Mouse (Mus musculus): ENCODE data around the gene Myo15b. TPM values are rescaled to one million over a fixed set of nuclear protein-coding genes. Genes with fewer than 3 reads are reported as not detected.

Gene Myo15b
- total RNA-seq, 2 experiments from 2014 or later = 0.13 to 0.17 TPM

GRCm38 (mm10) chr11:115898886-115899285, 40.7 kb downstream of the Myo15b start:
- DNase-seq (ENCODE audit: low spot score in 2 of 2) = peak; percentile 42 to 78
- intact Hi-C loops (cut with DNase I) = no loop called here

DNA sequence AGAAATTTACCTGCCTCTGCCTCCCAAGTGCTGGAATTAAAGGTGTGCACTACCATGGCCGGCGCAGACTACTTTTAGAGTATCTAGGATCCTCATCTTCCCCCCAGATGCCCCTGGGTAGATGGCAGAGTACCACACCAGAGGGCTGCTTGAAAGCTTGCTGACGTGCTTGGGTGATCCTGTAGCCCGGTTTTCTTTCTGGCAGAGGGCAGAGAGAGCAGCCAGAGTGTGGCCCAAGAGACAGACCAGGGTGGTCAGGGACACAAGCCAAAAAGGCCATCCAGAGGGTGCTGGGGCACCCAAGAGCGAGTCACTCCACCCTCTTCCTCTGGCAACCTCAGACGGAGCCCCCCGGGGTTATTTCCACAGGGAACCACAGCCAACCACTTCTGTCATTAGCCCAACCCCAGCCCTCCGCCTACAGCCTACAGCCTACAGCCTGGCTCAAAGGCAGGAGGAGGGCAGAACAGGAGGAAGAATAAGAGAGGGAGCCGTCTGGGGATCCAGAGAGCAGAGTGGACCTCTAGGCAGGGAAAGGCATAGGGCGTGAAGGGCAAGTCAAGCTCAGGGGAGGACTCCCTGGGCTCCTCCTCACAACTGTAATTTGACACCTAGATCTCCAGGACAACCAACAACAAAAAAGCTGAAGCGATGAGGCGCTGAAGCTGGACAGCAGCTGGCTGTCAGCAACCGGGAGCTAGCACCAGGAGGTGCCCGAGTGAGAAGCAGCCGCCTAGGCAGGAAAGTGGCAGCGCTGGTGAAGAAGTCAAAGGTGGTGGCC, 41.5 kb downstream of the Myo15b start, which contains the start of gene Smim5:
TSS of gene Smim5 (plus strand) at position 481 of the 781 bp plus-strand sequence.
- no peak for DNase-seq (ENCODE audit: low spot score in 2 of 2)
- intact Hi-C loops (cut with DNase I) = no loop called here

- intact Hi-C loops (cut with DNase I) = no loop called here
- DNase-seq (ENCODE audit: low spot score in 2 of 2) = no peak
Observed at GRCm38 (mm10) chr11:115900561-115901337, 42.5 kb downstream of the Myo15b start.

DNA sequence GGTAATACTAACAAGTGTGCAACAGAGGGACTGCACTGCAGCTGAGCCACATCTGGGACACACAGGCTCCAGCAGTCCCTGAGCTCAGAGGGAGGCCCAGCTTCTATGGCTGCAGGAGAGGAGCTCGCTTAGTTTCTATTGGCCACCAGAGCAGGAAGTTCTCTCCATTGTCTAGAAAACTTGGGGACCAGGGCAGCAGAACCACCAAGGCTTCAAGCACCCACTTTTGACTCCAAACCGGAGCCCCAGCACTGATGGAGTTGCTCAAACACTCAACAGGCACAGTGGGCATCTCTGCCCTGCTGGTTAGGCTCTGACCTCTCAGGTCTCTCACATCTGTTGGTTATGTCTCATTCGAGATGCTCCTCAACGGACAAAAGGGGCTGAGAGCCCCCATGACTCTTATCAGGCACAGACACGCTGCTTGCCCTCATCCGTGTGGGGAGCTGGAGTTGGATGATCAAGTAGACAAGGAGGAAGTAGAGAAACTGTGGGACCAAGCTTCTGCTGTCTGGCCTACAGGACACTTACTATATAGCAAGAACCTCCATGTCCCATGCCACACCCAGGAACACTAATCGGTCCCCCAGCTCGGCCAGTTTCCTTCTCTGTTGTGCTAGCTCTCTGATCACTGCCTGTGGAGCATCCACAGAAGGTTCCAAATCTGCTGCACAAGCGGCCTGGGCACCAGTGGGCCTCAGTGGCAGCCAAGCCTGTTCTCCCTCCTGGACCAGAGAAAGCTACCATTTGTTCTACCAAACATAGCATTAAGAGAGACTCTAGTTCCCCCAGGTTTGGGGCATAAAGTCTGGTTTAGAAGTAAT, 43.3 kb downstream of the Myo15b start:
- intact Hi-C loops (cut with DNase I) = no loop called here

GRCm38 (mm10) chr11:115902177-115902576, 44.0 kb downstream of the Myo15b start:
- no peak for DNase-seq (ENCODE audit: low spot score in 2 of 2)
- intact Hi-C loops (cut with DNase I) = no loop called here

More for the DNA sequence above, 43.3 kb downstream of the Myo15b start:
- DNase-seq (ENCODE audit: low spot score in 2 of 2) = no peak

DNA sequence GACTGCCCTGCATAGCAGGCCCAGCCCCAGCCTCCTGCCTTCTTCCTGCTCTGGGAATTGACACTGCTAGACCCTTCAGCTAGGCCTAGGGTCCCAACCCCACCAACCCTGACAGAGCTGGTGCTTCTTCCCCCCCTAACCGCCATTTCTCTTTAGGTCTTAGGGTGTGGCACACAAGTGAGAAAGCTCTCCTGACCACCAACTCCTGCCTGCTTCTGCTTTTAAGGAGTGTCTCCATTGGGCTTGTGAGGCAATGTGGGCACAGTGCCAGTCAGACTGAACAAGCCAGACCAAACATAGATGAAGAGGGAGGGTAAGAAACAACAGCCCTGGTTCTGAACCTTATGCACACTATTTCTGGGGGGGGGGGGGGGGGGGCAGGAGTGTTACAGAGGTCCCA, 44.6 kb downstream of the Myo15b start:
- intact Hi-C loops (cut with DNase I) = no loop called here

GRCm38 (mm10) chr11:115903384-115904230, 45.4 kb downstream of the Myo15b start:
- DNase-seq (ENCODE audit: low spot score in 2 of 2) = no peak
- intact Hi-C loops (cut with DNase I) = no loop called here

More for the DNA sequence above, 44.6 kb downstream of the Myo15b start:
- DNase-seq (ENCODE audit: low spot score in 2 of 2) = peak in 1 of 2 experiments; percentile 54

- intact Hi-C loops (cut with DNase I) = no loop called here
- DNase-seq (ENCODE audit: low spot score in 2 of 2) = no peak
Observed at GRCm38 (mm10) chr11:115904231-115904955, 46.2 kb downstream of the Myo15b start.

GRCm38 (mm10) chr11:115904956-115905790, 47.0 kb downstream of the Myo15b start:
- intact Hi-C loops (cut with DNase I) = no loop called here
- peak in 1 of 2 experiments; percentile 24 for DNase-seq (ENCODE audit: low spot score in 2 of 2)

- intact Hi-C loops (cut with DNase I) = no loop called here
- DNase-seq (ENCODE audit: low spot score in 2 of 2) = no peak
Observed at GRCm38 (mm10) chr11:115906116-115906515, 47.9 kb downstream of the Myo15b start.

DNA sequence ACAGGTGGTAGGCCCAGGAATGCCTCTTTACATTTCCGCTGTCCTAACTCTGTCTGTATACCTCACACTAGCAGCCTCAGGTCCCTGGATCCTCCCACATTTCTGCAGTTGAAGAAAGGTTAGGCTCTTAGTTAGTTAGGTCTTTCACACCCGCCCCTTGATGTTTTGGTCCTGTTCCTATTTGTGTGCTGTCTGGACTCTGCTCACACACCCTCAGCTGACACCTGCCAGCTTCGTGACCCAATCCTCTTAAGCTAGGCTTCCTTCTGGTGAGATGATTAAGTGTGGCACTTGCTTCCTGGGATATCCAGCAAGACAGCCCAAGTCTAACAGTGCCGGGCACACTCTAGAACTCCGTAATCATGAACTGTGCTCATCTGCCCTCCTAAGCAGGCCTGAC, 48.3 kb downstream of the Myo15b start:
- DNase-seq (ENCODE audit: low spot score in 2 of 2) = no peak
- intact Hi-C loops (cut with DNase I) = no loop called here

DNA sequence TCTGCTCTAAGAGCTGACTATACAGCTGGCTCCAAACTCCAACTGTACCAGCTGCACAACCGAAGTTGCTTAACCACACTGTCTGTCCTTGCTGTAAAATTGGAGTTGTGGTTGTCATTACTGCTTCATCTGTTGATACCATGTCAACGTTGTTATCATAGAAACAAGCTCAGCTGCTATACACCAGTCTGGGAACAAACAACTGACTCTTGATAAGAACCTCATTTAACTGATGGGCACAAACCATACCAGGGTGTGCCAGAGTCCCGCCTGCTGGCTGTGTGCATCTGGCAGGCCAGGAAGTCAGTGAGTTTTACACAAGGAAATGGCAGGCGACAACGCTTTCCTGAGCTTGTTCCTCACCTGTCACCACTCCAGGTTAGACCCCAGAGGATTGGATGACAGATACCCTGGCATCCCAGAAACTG, 52.9 kb downstream of the Myo15b start:
- intact Hi-C loops (cut with DNase I) = no loop called here

GRCm38 (mm10) chr11:115911632-115912376, 53.6 kb downstream of the Myo15b start, which contains the start of gene Smim6:
Gene Smim6 (plus strand): TSS chr11:115912017.
- intact Hi-C loops (cut with DNase I) = no loop called here
- DNase-seq (ENCODE audit: low spot score in 2 of 2) = no peak

More for the DNA sequence above, 52.9 kb downstream of the Myo15b start:
- DNase-seq (ENCODE audit: low spot score in 2 of 2) = no peak

- no peak for DNase-seq (ENCODE audit: low spot score in 2 of 2)
- intact Hi-C loops (cut with DNase I) = no loop called here
Observed at GRCm38 (mm10) chr11:115916579-115916978, 58.4 kb downstream of the Myo15b start.

GRCm38 (mm10) chr11:115918637-115919036, 60.4 kb downstream of the Myo15b start:
- no peak for DNase-seq (ENCODE audit: low spot score in 2 of 2)
- intact Hi-C loops (cut with DNase I) = no loop called here

DNA sequence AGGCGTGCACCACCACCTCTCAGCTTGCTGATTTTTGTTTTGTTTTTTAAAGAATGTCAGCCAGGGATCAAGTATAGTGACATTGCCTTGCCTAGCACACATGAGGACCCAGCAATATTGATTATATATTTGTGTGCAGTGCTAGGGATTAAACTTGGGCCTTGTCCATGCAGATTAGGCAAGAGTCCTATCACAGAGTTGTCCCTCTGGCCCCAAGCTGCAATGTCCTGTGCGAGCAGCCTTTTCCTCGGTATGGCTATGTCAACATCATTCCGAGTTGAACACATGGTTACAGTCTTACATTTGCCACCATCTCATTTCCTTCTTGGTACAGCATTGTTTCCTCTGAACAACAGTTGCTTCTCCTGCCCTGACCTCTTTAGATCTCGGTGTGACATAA, 60.9 kb downstream of the Myo15b start:
- intact Hi-C loops (cut with DNase I) = no loop called here
- DNase-seq (ENCODE audit: low spot score in 2 of 2) = no peak
